Mouse (Mus musculus) neural tube, embryonic 11.5 days (tissue): ENCODE results near the gene Mecom. TPM values are rescaled to one million over a fixed set of nuclear protein-coding genes. Genes with fewer than 3 reads are reported as not detected.

Source experiments
- ATAC-seq: fragments of 200-750 bp; cut with Nextera tagmentation; 2 replicates; pipeline ENCODE4 v1.8.0; 2017; ENCODE audit warnings: moderate number of reproducible peaks, mild to moderate bottlenecking, moderate TSS enrichment, moderate library complexity; ENCODE audit not compliant: insufficient read depth, low FRiP score, low TSS enrichment
- DNase-seq: peaks from one replicate; pipeline ENCODE4 v3.0.0-alpha.2; 2015; ENCODE audit warnings: low spot score
- H3K27ac ChIP-seq: fragments of 300-500 bp; sonication (generic); 2 replicates; pipeline ENCODE4 v1.5.1; 2014; ENCODE audit warnings: low read depth, mild to moderate bottlenecking, low read length
- H3K27me3 ChIP-seq: fragments of 300-500 bp; sonication (generic); 2 replicates; pipeline ENCODE4 v1.6.1; 2014; ENCODE audit warnings: mild to moderate bottlenecking, low read length, mixed read lengths; ENCODE audit not compliant: control insufficient read depth, insufficient read depth
- H3K36me3 ChIP-seq: fragments of 300-500 bp; sonication (generic); 2 replicates; pipeline ENCODE4 v1.6.1; 2014; ENCODE audit warnings: mild to moderate bottlenecking, low read length, moderate library complexity, mixed read lengths; ENCODE audit not compliant: control insufficient read depth, insufficient read depth
- H3K4me1 ChIP-seq: fragments of 300-500 bp; sonication (generic); 2 replicates; pipeline ENCODE4 v1.6.1; 2014; ENCODE audit warnings: low read length, mixed read lengths; ENCODE audit not compliant: control insufficient read depth, insufficient read depth
- H3K4me2 ChIP-seq: fragments of 300-500 bp; sonication (generic); 2 replicates; pipeline ENCODE4 v1.6.1; 2014; ENCODE audit warnings: low read depth, mild to moderate bottlenecking, moderate library complexity
- H3K4me3 ChIP-seq: fragments of 300-500 bp; sonication (generic); 2 replicates; pipeline ENCODE4 v1.5.1; 2014; ENCODE audit warnings: low read depth, low read length
- H3K9ac ChIP-seq: fragments of 300-500 bp; sonication (generic); 2 replicates; pipeline ENCODE4 v1.6.1; 2014; ENCODE audit warnings: mild to moderate bottlenecking, low read length
- H3K9me3 ChIP-seq: fragments of 300-500 bp; sonication (generic); 2 replicates; pipeline ENCODE4 v1.6.1; 2016; ENCODE audit warnings: low read length; ENCODE audit not compliant: control insufficient read depth
- WGBS: fragments of 180-500 bp; shearing (Covaris S2); extraction: QIAGEN DNeasy Blood & Tissue Kit; methylation state at CpG from one replicate; pipeline ENCODE4 v1.1.7; 2014; 5-methylcytosine and 5-hydroxymethylcytosine counted together
- polyA plus RNA-seq: library from polyadenylated mRNA; unstranded; fragments of >200 nt; fragmentation: Nextera tagmentation; extraction: Ambion mirVana; gene quantifications from 2 replicates; pipeline ENCODE4 v1.2.1, GENCODE M21; 2014

Mecom gene
- polyA plus RNA-seq, 1 experiment from 2014 or later = 31.8 TPM

- Histone ChIP-seq H3K27me3 (no peaks in the 10 kb centered on the region), H3K9ac (no peak overlapping the region), H3K4me1 (no peaks in the 10 kb centered on the region), H3K9me3 (no peaks in the 10 kb centered on the region), H3K4me2 (no peak overlapping the region), H3K27ac (no peak overlapping the region), H3K36me3 (no peaks in the 10 kb centered on the region), H3K4me3 (no peak overlapping the region)
- DNase-seq = no peak
- WGBS = 90% methylated on average over 3 of the region's 3 CpGs
- ATAC-seq = no peak
Observed at GRCm38 (mm10) chr3:30464497-30464896, 83.3 kb downstream of the Mecom start.

- Histone ChIP-seq H3K4me2 (no peak overlapping the region), H3K9me3 (no peaks in the 10 kb centered on the region), H3K9ac (no peak overlapping the region), H3K27ac (no peak overlapping the region), H3K36me3 (no peaks in the 10 kb centered on the region), H3K4me3 (no peak overlapping the region), H3K4me1 (no peaks in the 10 kb centered on the region), H3K27me3 (no peaks in the 10 kb centered on the region)
- WGBS = 96% methylated on average over 2 of the region's 2 CpGs
- ATAC-seq (no peak), DNase-seq (no peak)
Observed at GRCm38 (mm10) chr3:30461831-30462230, 86.0 kb downstream of the Mecom start.

- no peak overlapping the region for H3K27ac ChIP-seq
- H3K4me1 ChIP-seq = no peaks in the 10 kb centered on the region
- ATAC-seq (no peak), DNase-seq (no peak)
- H3K9ac ChIP-seq = no peak overlapping the region
- no peak overlapping the region for H3K4me3 ChIP-seq
- H3K36me3 ChIP-seq = no peaks in the 10 kb centered on the region
- 89% methylated on average over 9 of the region's 9 CpGs for WGBS
- no peaks in the 10 kb centered on the region for H3K27me3 ChIP-seq
- no peak overlapping the region for H3K4me2 ChIP-seq
- no peaks in the 10 kb centered on the region for H3K9me3 ChIP-seq
Observed at GRCm38 (mm10) chr3:30460890-30461578, 86.8 kb downstream of the Mecom start.

DNA sequence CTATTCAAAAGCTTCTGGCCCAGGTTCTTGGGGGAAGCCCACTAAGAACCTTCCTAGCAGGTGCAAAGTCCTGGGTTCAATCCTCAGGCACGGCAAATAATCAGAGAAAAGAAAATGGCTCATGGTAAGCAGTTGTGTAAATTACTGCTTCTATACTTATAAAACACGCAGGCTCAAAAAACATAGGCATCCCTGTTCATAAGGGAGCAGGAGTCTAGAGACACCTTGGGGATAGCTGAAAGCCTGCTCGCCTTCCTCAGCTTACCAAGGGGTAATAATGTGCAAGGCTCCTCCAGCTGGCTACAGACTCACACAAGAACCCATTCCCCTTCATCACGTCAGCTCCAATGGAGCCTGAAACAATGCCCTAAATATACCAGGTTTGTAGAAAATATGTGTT lies 88.2 kb downstream of the Mecom start:
- DNase-seq (no peak), ATAC-seq (no peak)
- Histone ChIP-seq H3K27ac (no peak overlapping the region), H3K27me3 (no peaks in the 10 kb centered on the region), H3K4me1 (no peaks in the 10 kb centered on the region), H3K36me3 (no peaks in the 10 kb centered on the region), H3K4me2 (no peak overlapping the region), H3K9ac (no peak overlapping the region), H3K9me3 (no peaks in the 10 kb centered on the region), H3K4me3 (no peak overlapping the region)
- 89% methylated on average over 4 of the region's 4 CpGs for WGBS

GRCm38 (mm10) chr3:30457975-30458678 lies 89.7 kb downstream of the Mecom start:
- H3K36me3 ChIP-seq = no peaks in the 10 kb centered on the region
- WGBS = 50% methylated on average over 9 of the region's 9 CpGs

DNA sequence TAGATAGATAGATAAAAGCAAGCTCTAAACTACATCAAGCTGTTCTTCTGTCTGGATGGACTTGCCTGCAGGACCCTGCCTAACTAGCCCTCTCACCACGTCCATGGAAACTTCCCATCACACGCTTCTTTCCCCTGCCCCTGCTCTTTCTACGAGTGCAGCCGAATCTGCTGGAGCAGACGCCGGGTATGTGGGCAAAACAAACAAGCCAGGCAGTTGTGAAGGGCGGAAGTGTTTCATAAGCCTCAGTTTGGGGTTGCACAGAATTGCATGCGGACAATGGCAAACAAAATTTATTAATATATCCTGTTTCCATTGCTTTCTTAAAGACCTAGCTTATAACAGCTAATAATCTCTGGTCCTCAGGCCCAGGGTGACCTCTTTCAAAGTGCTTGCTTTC lies 91.9 kb downstream of the Mecom start:
- Histone ChIP-seq H3K4me1 (no peaks in the 10 kb centered on the region), H3K9ac (no peak overlapping the region), H3K36me3 (no peaks in the 10 kb centered on the region), H3K4me3 (no peak overlapping the region), H3K27me3 (no peaks in the 10 kb centered on the region), H3K27ac (no peak overlapping the region), H3K9me3 (no peaks in the 10 kb centered on the region), H3K4me2 (no peak overlapping the region)
- DNase-seq (no peak), ATAC-seq (no peak)
- WGBS = 79% methylated on average over 8 of the region's 8 CpGs

More at GRCm38 (mm10) chr3:30457975-30458678, 89.7 kb downstream of the Mecom start:
- Histone ChIP-seq H3K4me3 (no peak overlapping the region), H3K9ac (no peak overlapping the region), H3K27me3 (no peaks in the 10 kb centered on the region), H3K27ac (no peak overlapping the region), H3K4me1 (no peaks in the 10 kb centered on the region), H3K4me2 (no peak overlapping the region), H3K9me3 (no peaks in the 10 kb centered on the region)
- no peak for ATAC-seq
- no peak for DNase-seq

- no peak overlapping the region for H3K27ac ChIP-seq
- H3K36me3 ChIP-seq = no peaks in the 10 kb centered on the region
- DNase-seq (no peak), ATAC-seq (no peak)
- no peak overlapping the region for H3K9ac ChIP-seq
- no peaks in the 10 kb centered on the region for H3K27me3 ChIP-seq
- no peak overlapping the region for H3K4me2 ChIP-seq
- no peaks in the 10 kb centered on the region for H3K9me3 ChIP-seq
- no peak overlapping the region for H3K4me3 ChIP-seq
- 70% methylated on average over 15 of the region's 15 CpGs for WGBS
- H3K4me1 ChIP-seq = no peaks in the 10 kb centered on the region
Observed at GRCm38 (mm10) chr3:30453546-30454455, 94.0 kb downstream of the Mecom start.

DNA sequence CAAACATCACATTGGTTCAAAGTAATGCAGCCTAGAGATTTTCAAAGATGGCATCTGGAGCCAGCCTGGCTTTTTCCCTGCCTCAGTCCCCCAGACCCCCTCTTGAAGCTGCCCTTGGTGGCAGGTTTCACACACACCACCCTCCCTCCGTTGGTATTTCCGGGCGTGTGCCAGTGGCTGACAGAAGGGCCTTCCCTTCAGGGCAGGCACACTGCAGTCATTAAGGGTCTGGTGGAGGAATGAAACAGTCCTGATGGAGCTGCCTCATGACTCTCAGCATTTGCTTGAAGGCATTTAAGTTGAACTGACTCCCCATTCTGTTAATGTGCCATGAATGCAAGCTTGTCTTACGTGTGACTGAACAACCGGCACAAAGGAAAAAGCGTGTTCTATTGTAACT lies 94.8 kb downstream of the Mecom start:
- Histone ChIP-seq H3K4me1 (no peaks in the 10 kb centered on the region), H3K4me2 (no peak overlapping the region), H3K27me3 (no peaks in the 10 kb centered on the region), H3K9ac (no peak overlapping the region), H3K36me3 (no peaks in the 10 kb centered on the region), H3K27ac (no peak overlapping the region), H3K9me3 (no peaks in the 10 kb centered on the region), H3K4me3 (no peak overlapping the region)
- DNase-seq (no peak), ATAC-seq (no peak)
- 82% methylated on average over 6 of the region's 6 CpGs for WGBS
